Mouse (Mus musculus) cerebellum, adult (tissue): ENCODE measurements around the gene Lmod3.

ENCODE experiments used
- ATAC-seq: cut with Nextera tagmentation; 2 replicates; pipeline ENCODE4 v1.9.2; 2017; ENCODE audit warnings: mild to moderate bottlenecking, moderate library complexity, mixed read lengths; ENCODE audit not compliant: insufficient number of reproducible peaks, low FRiP score, low TSS enrichment

Lmod3 gene

DNA sequence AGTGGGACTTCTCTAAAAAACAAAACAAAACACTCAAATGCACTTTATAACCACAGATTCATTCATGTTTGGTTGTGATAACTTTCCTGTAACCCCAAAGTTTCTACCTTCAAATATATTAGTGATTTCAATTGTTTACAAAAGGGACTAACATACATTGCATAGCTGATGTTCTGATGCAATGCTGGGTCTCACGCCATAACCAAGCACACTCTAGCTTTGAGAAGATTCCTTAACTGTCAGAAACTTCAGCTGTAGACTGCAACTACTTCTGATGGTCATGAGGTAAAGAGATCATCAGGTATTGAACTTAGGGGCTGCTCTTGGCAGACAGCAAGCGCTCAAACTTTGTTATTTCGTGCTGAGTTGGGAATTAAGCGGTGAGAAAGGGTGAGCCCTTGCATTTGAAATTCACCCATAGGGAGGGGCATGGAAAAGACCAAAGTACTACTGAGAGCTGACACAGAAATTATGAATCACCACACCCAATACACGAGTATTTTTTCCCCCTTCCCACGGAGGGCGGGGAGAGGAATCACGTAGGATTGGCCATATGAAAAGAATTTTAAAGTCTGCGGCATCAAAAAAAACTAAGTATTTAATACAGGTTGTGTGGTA is 48.2 kb downstream of the Lmod3 start:
- ATAC-seq = no peak

DNA sequence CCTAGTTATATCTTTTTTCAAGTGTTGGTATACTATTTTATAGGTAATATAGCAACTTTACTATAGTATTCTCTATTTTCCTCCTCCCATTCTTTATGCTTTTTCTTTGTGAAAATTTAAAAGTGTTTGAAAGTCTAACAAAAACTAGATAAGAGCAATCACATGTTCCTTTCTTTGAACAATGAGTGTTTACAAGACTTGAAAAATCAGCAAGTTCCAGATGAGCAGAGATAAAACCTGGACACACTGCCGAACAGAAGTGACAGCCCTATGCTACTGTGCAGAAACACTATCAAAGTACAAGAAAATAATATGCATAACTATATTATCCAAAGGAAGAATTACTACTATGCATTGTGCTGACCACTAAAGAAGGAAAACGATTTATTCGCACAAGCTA is 50.1 kb downstream of the Lmod3 start:
- ATAC-seq = no peak

DNA sequence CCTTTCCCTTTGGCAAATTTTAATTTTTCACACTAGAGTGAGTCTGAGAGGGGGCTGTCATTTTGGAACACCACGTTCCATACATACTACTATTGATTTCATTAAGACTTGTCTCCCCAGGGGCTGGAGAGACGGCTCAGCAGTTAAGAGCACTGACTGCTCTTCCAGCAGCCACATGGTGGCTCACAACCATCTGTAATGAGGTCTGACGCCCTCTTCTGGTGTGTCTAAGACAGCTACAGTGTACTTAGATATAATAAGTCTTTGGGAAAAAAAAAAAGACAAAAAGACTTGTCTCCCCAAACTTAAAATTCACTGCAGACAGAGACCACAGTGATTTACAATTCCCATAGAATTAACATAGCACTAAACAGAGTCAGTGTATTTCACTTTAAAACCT is 52.1 kb downstream of the Lmod3 start:
- no peak for ATAC-seq
